In genomic region chr9:57803839-57804238, GRCm38 (mm10) we compare ENCODE assay signal across 13 mouse cellular contexts. TPM values are rescaled to one million over a fixed set of nuclear protein-coding genes. Genes with fewer than 3 reads are reported as not detected.
A peak's percentile ranks its signal among the peaks of the same experiment; 100 is the strongest.
DNase-seq lines count a peak whose midpoint lies in the region; ATAC-seq lines count a peak whose summit lies in the region.
"Had no signal": no experiment of that assay in that cellular context is flagged by ENCODE, and none has a peak within 500 bp of the region (broad histone marks: within the 10 kb centered on the region; RNA-seq: fewer than 3 reads in every experiment).

No protein-coding gene starts in this region.

- no peaks in the 10 kb centered on the region for H3K27me3 ChIP-seq in forebrain, embryonic 13.5 days
- H3K27me3 ChIP-seq in forebrain, embryonic 15.5 days, result no peaks in the 10 kb centered on the region
- H3K27me3 ChIP-seq in kidney, embryonic 14.5 days (ENCODE audit: control insufficient read depth, insufficient read depth, low read length), result no peaks in the 10 kb centered on the region
- H3K27me3 ChIP-seq in hindbrain, embryonic 14.5 days (ENCODE audit: control insufficient read depth, insufficient read depth, low read length), result no peaks in the 10 kb centered on the region
- H3K27me3 ChIP-seq: embryonic facial prominence, embryonic 13.5 days; stomach, embryonic 15.5 days had no signal

- WGBS in forebrain, embryonic 13.5 days, result 36% methylated on average over 4 of the region's 4 CpGs
- 21% methylated on average over 4 of the region's 4 CpGs for WGBS in forebrain, embryonic 15.5 days
- WGBS in kidney, embryonic 14.5 days, result 7% methylated on average over 4 of the region's 4 CpGs
- 15% methylated on average over 4 of the region's 4 CpGs for WGBS in hindbrain, embryonic 14.5 days

- H3K27ac ChIP-seq in forebrain, embryonic 13.5 days, result peak overlapping the region; percentile 7; the same call in 1 of the 2 replicates
- no peak overlapping the region for H3K27ac ChIP-seq in forebrain, embryonic 15.5 days (replicated peaks)
- peak overlapping the region; percentile 42; the same call in 1 of the 2 replicates for H3K27ac ChIP-seq in kidney, embryonic 14.5 days (ENCODE audit: low read depth, low read length)
- peak overlapping the region; percentile 45 for H3K27ac ChIP-seq in hindbrain, embryonic 14.5 days
- H3K27ac ChIP-seq: embryonic facial prominence, embryonic 13.5 days; macrophage; stomach, embryonic 15.5 days had no signal

- H3K4me3 ChIP-seq in forebrain, embryonic 13.5 days, result no peak overlapping the region
- H3K4me3 ChIP-seq in forebrain, embryonic 15.5 days, result no peak overlapping the region
- no peak overlapping the region for H3K4me3 ChIP-seq in kidney, embryonic 14.5 days (ENCODE audit: low read length)
- no peak overlapping the region for H3K4me3 ChIP-seq in hindbrain, embryonic 14.5 days (replicated peaks; ENCODE audit: low read length)
- H3K4me3 ChIP-seq: embryonic facial prominence, embryonic 13.5 days; stomach, embryonic 15.5 days had no signal

- DNase-seq in kidney, postnatal 25 days, result no peak
- no peak for DNase-seq in hindbrain, embryonic 14.5 days (ENCODE audit: low spot score)
- peak; percentile 69 for DNase-seq in lung, postnatal 25 days (ENCODE audit: low spot score)
- no peak for DNase-seq in testis, postnatal 14 days (ENCODE audit: low spot score)
- DNase-seq: cerebellum, adult 9-11 months; right cerebral cortex, postnatal 14 days had no signal

- H3K4me1 ChIP-seq in forebrain, embryonic 13.5 days, result peaks cover 43% of the 10 kb centered on the region
- H3K4me1 ChIP-seq in forebrain, embryonic 15.5 days, result peaks cover 24% of the 10 kb centered on the region
- H3K4me1 ChIP-seq in kidney, embryonic 14.5 days (ENCODE audit: control insufficient read depth, insufficient read depth, low read length), result peaks cover 35% of the 10 kb centered on the region
- H3K4me1 ChIP-seq in hindbrain, embryonic 14.5 days (replicated peaks; ENCODE audit: control insufficient read depth, insufficient read depth, low read length), result peaks cover 23% of the 10 kb centered on the region

- peaks cover 21% of the 10 kb centered on the region for H3K36me3 ChIP-seq in forebrain, embryonic 13.5 days (ENCODE audit: poor library complexity, severe bottlenecking)
- no peaks in the 10 kb centered on the region for H3K36me3 ChIP-seq in forebrain, embryonic 15.5 days
- no peaks in the 10 kb centered on the region for H3K36me3 ChIP-seq in kidney, embryonic 14.5 days (ENCODE audit: control insufficient read depth, insufficient read depth, low read length)
- no peaks in the 10 kb centered on the region; the same call in 1 of the 2 replicates for H3K36me3 ChIP-seq in hindbrain, embryonic 14.5 days (replicated peaks; ENCODE audit: control insufficient read depth, insufficient read depth)
- H3K36me3 ChIP-seq: stomach, embryonic 15.5 days had no signal

- no peak overlapping the region for H3K9ac ChIP-seq in forebrain, embryonic 13.5 days
- H3K9ac ChIP-seq in forebrain, embryonic 15.5 days (replicated peaks), result no peak overlapping the region
- no peak overlapping the region; the same call in 1 of the 2 replicates for H3K9ac ChIP-seq in kidney, embryonic 14.5 days (ENCODE audit: low read depth, low read length)
- no peak overlapping the region for H3K9ac ChIP-seq in hindbrain, embryonic 14.5 days
- H3K9ac ChIP-seq: embryonic facial prominence, embryonic 13.5 days; stomach, embryonic 15.5 days had no signal

- H3K9me3 ChIP-seq in forebrain, embryonic 13.5 days (replicated peaks), result no peaks in the 10 kb centered on the region
- no peaks in the 10 kb centered on the region for H3K9me3 ChIP-seq in forebrain, embryonic 15.5 days
- H3K9me3 ChIP-seq in kidney, embryonic 14.5 days (ENCODE audit: control insufficient read depth, low read length), result no peaks in the 10 kb centered on the region
- no peaks in the 10 kb centered on the region for H3K9me3 ChIP-seq in hindbrain, embryonic 14.5 days (ENCODE audit: control insufficient read depth, low read length)
- H3K9me3 ChIP-seq: embryonic facial prominence, embryonic 13.5 days; stomach, embryonic 15.5 days had no signal

- no peak for ATAC-seq in forebrain, embryonic 13.5 days
- ATAC-seq in forebrain, embryonic 15.5 days (replicated peaks), result no peak
- no peak for ATAC-seq in kidney, embryonic 14.5 days (ENCODE audit: low FRiP score, low TSS enrichment)
- no peak for ATAC-seq in hindbrain, embryonic 14.5 days (ENCODE audit: low FRiP score)
- no peak for ATAC-seq in erythroid progenitor cell, adult 5-6 weeks (replicated peaks; ENCODE audit: low FRiP score, poor library complexity, severe bottlenecking)

- no peak overlapping the region for H3K4me2 ChIP-seq in forebrain, embryonic 13.5 days
- H3K4me2 ChIP-seq in forebrain, embryonic 15.5 days (replicated peaks), result no peak overlapping the region
- no peak overlapping the region for H3K4me2 ChIP-seq in kidney, embryonic 14.5 days (replicated peaks; ENCODE audit: low read depth, low read length)
- H3K4me2 ChIP-seq in hindbrain, embryonic 14.5 days (replicated peaks), result no peak overlapping the region
- H3K4me2 ChIP-seq: embryonic facial prominence, embryonic 13.5 days; stomach, embryonic 15.5 days had no signal

RNA-seq across cellular contexts. Expression of gene Arid3b, which starts 32.8 kb away (rescaled TPM):
- polyA plus RNA-seq in forebrain, embryonic 13.5 days (2015; fragmentation: Nextera tagmentation; extraction: Ambion mirVana), result 12.3 and 12.8 TPM in 2 replicates
- polyA plus RNA-seq in forebrain, embryonic 15.5 days (2015; fragmentation: Nextera tagmentation; extraction: Ambion mirVana), result 8.0 and 9.2 TPM in 2 replicates
- 6.5 and 7.2 TPM in 2 replicates for polyA plus RNA-seq in kidney, embryonic 14.5 days (2014; fragmentation: Nextera tagmentation; extraction: Ambion mirVana)
- polyA plus RNA-seq in hindbrain, embryonic 14.5 days (2014; fragmentation: Nextera tagmentation; extraction: Ambion mirVana), result 6.6 and 8.1 TPM in 2 replicates
- total RNA-seq in erythroid progenitor cell, adult 5-6 weeks (2015; ENCODE audit: low replicate concordance), result 7.1 and 8.3 TPM in 2 replicates
- 0.83 and 1.8 TPM in 2 replicates for total RNA-seq in erythroid progenitor cell, adult 5-6 weeks (2017; ENCODE audit: low replicate concordance)

RNA-seq across cellular contexts. Expression of gene Clk3, which starts 38.2 kb away (rescaled TPM):
- 90.5 and 91.0 TPM in 2 replicates for polyA plus RNA-seq in forebrain, embryonic 13.5 days (2015; fragmentation: Nextera tagmentation; extraction: Ambion mirVana)
- 88.6 and 93.0 TPM in 2 replicates for polyA plus RNA-seq in forebrain, embryonic 15.5 days (2015; fragmentation: Nextera tagmentation; extraction: Ambion mirVana)
- polyA plus RNA-seq in kidney, embryonic 14.5 days (2014; fragmentation: Nextera tagmentation; extraction: Ambion mirVana), result 61.0 and 69.3 TPM in 2 replicates
- polyA plus RNA-seq in hindbrain, embryonic 14.5 days (2014; fragmentation: Nextera tagmentation; extraction: Ambion mirVana), result 55.8 and 65.2 TPM in 2 replicates
- total RNA-seq in erythroid progenitor cell, adult 5-6 weeks (2015; ENCODE audit: low replicate concordance), result 237 and 278 TPM in 2 replicates
- total RNA-seq in erythroid progenitor cell, adult 5-6 weeks (2017; ENCODE audit: low replicate concordance), result 247 and 348 TPM in 2 replicates
